Mouse (Mus musculus) fibroblast of lung, adult 2 months (primary cell): ENCODE results near the gene AW011738.

Experiments used
- DNase-seq: peaks from one replicate; pipeline ENCODE4 v3.0.0-alpha.2; 2011; ENCODE audit warnings: low read depth

Gene AW011738

GRCm38 (mm10) chr4:156200623-156201475, 2.3 kb upstream of the AW011738 start, which contains the start of gene Isg15:
Gene Isg15, minus strand, starts transcription at chr4:156200818.
- peak; percentile 46 for DNase-seq

GRCm38 (mm10) chr4:156202462-156202893, 626 bp upstream of the AW011738 start:
- DNase-seq, result no peak

- DNase-seq, result no peak
Observed at GRCm38 (mm10) chr4:156203413-156204131, 468 bp downstream of the AW011738 start.

- no peak for DNase-seq
Observed at GRCm38 (mm10) chr4:156208872-156209271, 5.8 kb downstream of the AW011738 start.

GRCm38 (mm10) chr4:156209963-156210635, 7.0 kb downstream of the AW011738 start:
- DNase-seq, result no peak

GRCm38 (mm10) chr4:156213134-156213533, 10.0 kb downstream of the AW011738 start:
- DNase-seq, result no peak

- DNase-seq, result no peak
Observed at GRCm38 (mm10) chr4:156215649-156216048, 12.5 kb downstream of the AW011738 start, which contains the start of gene Perm1. Gene Perm1, plus strand, starts transcription at chr4:156215868.

- no peak for DNase-seq
Observed at GRCm38 (mm10) chr4:156216196-156216595, 13.1 kb downstream of the AW011738 start.

GRCm38 (mm10) chr4:156217022-156217669, 14.0 kb downstream of the AW011738 start:
- no peak for DNase-seq

GRCm38 (mm10) chr4:156217838-156218237, 14.7 kb downstream of the AW011738 start:
- no peak for DNase-seq

GRCm38 (mm10) chr4:156219936-156220335, 16.8 kb downstream of the AW011738 start:
- no peak for DNase-seq

GRCm38 (mm10) chr4:156224276-156224675, 21.2 kb downstream of the AW011738 start:
- no peak for DNase-seq

GRCm38 (mm10) chr4:156227752-156228392, 24.8 kb downstream of the AW011738 start:
- no peak for DNase-seq

- no peak for DNase-seq
Observed at GRCm38 (mm10) chr4:156228393-156229024, 25.4 kb downstream of the AW011738 start.

- DNase-seq, result no peak
Observed at GRCm38 (mm10) chr4:156234021-156234501, 31.0 kb downstream of the AW011738 start.

GRCm38 (mm10) chr4:156234701-156235213, 31.7 kb downstream of the AW011738 start, which contains the start of gene Plekhn1:
Gene Plekhn1, minus strand, starts transcription at chr4:156234857.
- no peak for DNase-seq

GRCm38 (mm10) chr4:156235360-156235770, 32.3 kb downstream of the AW011738 start:
- DNase-seq, result no peak

- DNase-seq, result no peak
Observed at GRCm38 (mm10) chr4:156235808-156236533, 32.9 kb downstream of the AW011738 start, which contains the start of gene Noc2l. Gene Noc2l, plus strand, starts transcription at chr4:156236010.

- no peak for DNase-seq
Observed at GRCm38 (mm10) chr4:156236651-156237447, 33.7 kb downstream of the AW011738 start.
